In the genomic region with DNA sequence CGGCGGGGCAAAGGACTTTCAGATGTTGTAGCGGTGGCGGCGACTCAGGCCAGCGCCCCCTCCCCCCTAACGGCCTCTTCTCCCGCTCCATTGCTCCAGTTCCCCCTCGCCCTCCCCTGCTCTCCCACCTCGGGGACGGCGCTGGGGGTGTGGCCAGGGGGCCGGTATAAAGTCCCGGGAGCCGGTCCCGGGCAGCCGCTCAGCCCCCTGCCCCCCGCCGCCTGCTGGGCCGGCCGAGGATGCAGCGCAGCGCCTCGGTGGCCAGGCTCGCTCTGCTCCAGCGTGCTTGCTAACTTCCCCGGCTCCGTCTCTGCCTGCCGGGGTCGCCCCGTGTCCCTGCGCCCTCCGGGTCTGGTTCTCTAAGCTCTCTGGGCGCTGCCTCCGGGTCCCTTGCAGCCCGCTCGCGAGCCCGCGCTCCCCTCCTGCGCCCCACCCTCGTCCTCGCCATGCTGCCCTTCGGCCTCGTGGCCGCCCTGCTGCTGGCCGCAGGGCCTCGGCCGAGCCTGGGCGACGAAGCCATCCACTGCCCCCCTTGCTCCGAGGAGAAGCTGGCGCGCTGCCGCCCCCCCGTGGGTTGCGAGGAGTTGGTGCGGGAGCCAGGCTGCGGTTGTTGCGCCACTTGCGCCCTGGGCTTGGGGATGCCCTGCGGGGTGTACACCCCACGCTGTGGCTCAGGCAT, we compare ENCODE assay signal across 8 mouse cellular contexts. TPM values are rescaled to one million over a fixed set of nuclear protein-coding genes. Genes with fewer than 3 reads are reported as not detected.
A peak's percentile ranks its signal among the peaks of the same experiment; 100 is the strongest.
DNase-seq lines count a peak whose midpoint lies in the region; ATAC-seq and TF ChIP-seq lines count a peak whose summit lies in the region.

A gene (plus strand): TSS at position 194 of the 679 bp plus-strand sequence.

- peak within 1 kb of the TSS; percentile 89 for H3K9ac ChIP-seq in forebrain, embryonic 12.5 days
- H3K9ac ChIP-seq in heart, embryonic 15.5 days, result peak within 1 kb of the TSS; percentile 81
- peak within 1 kb of the TSS; percentile 86 for H3K9ac ChIP-seq in kidney, postnatal 0 days (ENCODE audit: low read depth, low read length)
- H3K9ac ChIP-seq in liver, postnatal 0 days (replicated peaks), result peak within 1 kb of the TSS; percentile 86
- H3K9ac ChIP-seq in neural tube, embryonic 12.5 days, result peak within 1 kb of the TSS; percentile 86

- peak within 1 kb of the TSS; percentile 89 for H3K27ac ChIP-seq in forebrain, embryonic 12.5 days
- H3K27ac ChIP-seq in heart, embryonic 15.5 days, result peak within 1 kb of the TSS; percentile 89
- H3K27ac ChIP-seq in kidney, postnatal 0 days, result peak within 1 kb of the TSS; percentile 95
- H3K27ac ChIP-seq in liver, postnatal 0 days (ENCODE audit: low read depth), result peak within 1 kb of the TSS; percentile 87
- peak within 1 kb of the TSS; percentile 72 for H3K27ac ChIP-seq in neural tube, embryonic 12.5 days

- peak; percentile 78 for ATAC-seq in forebrain, embryonic 12.5 days (ENCODE audit: low FRiP score)
- peak; percentile 78 for ATAC-seq in heart, embryonic 15.5 days (replicated peaks; ENCODE audit: insufficient number of reproducible peaks, insufficient read depth, low FRiP score, low read depth)
- ATAC-seq in kidney, postnatal 0 days (replicated peaks; ENCODE audit: low FRiP score, low read depth), result peak; percentile 74
- peak; percentile 39 for ATAC-seq in liver, postnatal 0 days
- ATAC-seq in neural tube, embryonic 12.5 days (ENCODE audit: low FRiP score, low read depth), result peak; percentile 65

- no peaks in the 10 kb centered on the region for H3K36me3 ChIP-seq in forebrain, embryonic 12.5 days (replicated peaks)
- H3K36me3 ChIP-seq in heart, embryonic 15.5 days, result no peaks in the 10 kb centered on the region
- H3K36me3 ChIP-seq in kidney, postnatal 0 days (ENCODE audit: insufficient read depth, low read length), result no peaks in the 10 kb centered on the region
- H3K36me3 ChIP-seq in liver, postnatal 0 days (replicated peaks; ENCODE audit: insufficient read depth, low read length), result 0 out of 2 replicates have a peak, but pooled peaks cover 2% of the 10 kb centered on the region
- H3K36me3 ChIP-seq in neural tube, embryonic 12.5 days, result no peaks in the 10 kb centered on the region

- no peaks in the 10 kb centered on the region for H3K9me3 ChIP-seq in forebrain, embryonic 12.5 days
- no peaks in the 10 kb centered on the region for H3K9me3 ChIP-seq in heart, embryonic 15.5 days (replicated peaks)
- H3K9me3 ChIP-seq in kidney, postnatal 0 days (replicated peaks; ENCODE audit: low read length), result no peaks in the 10 kb centered on the region
- H3K9me3 ChIP-seq in liver, postnatal 0 days (ENCODE audit: low read length), result no peaks in the 10 kb centered on the region
- no peaks in the 10 kb centered on the region for H3K9me3 ChIP-seq in neural tube, embryonic 12.5 days

- H3K4me1 ChIP-seq in forebrain, embryonic 12.5 days, result peaks cover 27% of the 10 kb centered on the region
- peaks cover 49% of the 10 kb centered on the region for H3K4me1 ChIP-seq in heart, embryonic 15.5 days (replicated peaks)
- peaks cover 35% of the 10 kb centered on the region for H3K4me1 ChIP-seq in kidney, postnatal 0 days (replicated peaks; ENCODE audit: insufficient read depth, low read length)
- H3K4me1 ChIP-seq in liver, postnatal 0 days (ENCODE audit: insufficient read depth), result peaks cover 19% of the 10 kb centered on the region
- peaks cover 36% of the 10 kb centered on the region for H3K4me1 ChIP-seq in neural tube, embryonic 12.5 days

- WGBS in forebrain, embryonic 12.5 days, result under 1% methylated on average over 63 of the region's 63 CpGs
- WGBS in heart, embryonic 15.5 days, result 1% methylated on average over 63 of the region's 63 CpGs
- WGBS in kidney, postnatal 0 days, result under 1% methylated on average over 60 of the region's 63 CpGs
- 2% methylated on average over 62 of the region's 63 CpGs for WGBS in liver, postnatal 0 days (ENCODE audit: insufficient replicate concordance)
- WGBS in neural tube, embryonic 12.5 days, result under 1% methylated on average over 63 of the region's 63 CpGs

- H3K4me2 ChIP-seq in forebrain, embryonic 12.5 days, result peak within 1 kb of the TSS; percentile 96
- peak within 1 kb of the TSS; percentile 90 for H3K4me2 ChIP-seq in heart, embryonic 15.5 days
- peak within 1 kb of the TSS; percentile 82 for H3K4me2 ChIP-seq in kidney, postnatal 0 days (ENCODE audit: low read length)
- peak within 1 kb of the TSS; percentile 89 for H3K4me2 ChIP-seq in liver, postnatal 0 days (ENCODE audit: low read depth, low read length)
- peak within 1 kb of the TSS; percentile 93 for H3K4me2 ChIP-seq in neural tube, embryonic 12.5 days (replicated peaks)

- peak; percentile 38 for TF ChIP-seq CTCF in kidney, postnatal 0 days (IDR thresholded peaks at IDR 0.05; ENCODE audit: low read depth)
- no peak for TF ChIP-seq CTCF in liver, postnatal 0 days (IDR thresholded peaks at IDR 0.05; ENCODE audit: low read depth)

- H3K27me3 ChIP-seq in forebrain, embryonic 12.5 days, result peaks cover 9% of the 10 kb centered on the region; the same call in 1 of the 2 replicates
- no peaks in the 10 kb centered on the region; the same call in 1 of the 2 replicates for H3K27me3 ChIP-seq in heart, embryonic 15.5 days
- H3K27me3 ChIP-seq in kidney, postnatal 0 days (ENCODE audit: insufficient read depth, low read length), result no peaks in the 10 kb centered on the region
- H3K27me3 ChIP-seq in liver, postnatal 0 days (ENCODE audit: insufficient read depth, low read length), result peaks cover 9% of the 10 kb centered on the region
- no peaks in the 10 kb centered on the region for H3K27me3 ChIP-seq in neural tube, embryonic 12.5 days (replicated peaks)

- DNase-seq in CD4-positive, CD25-positive, alpha-beta regulatory T cell, adult 2 months (ENCODE audit: low read depth, low spot score), result peak; percentile 52
- peak; percentile 22 to 66 for DNase-seq in adrenal gland, adult 18-20 months (ENCODE audit: low spot score in 2 of 2)
- DNase-seq in kidney, postnatal 0 days (ENCODE audit: low spot score), result peak; percentile 91
- DNase-seq in liver, postnatal 0 days, result peak; percentile 81
- peak; percentile 37 for DNase-seq in thymus, postnatal 25 days

- peak within 1 kb of the TSS; percentile 62 for H3K4me3 ChIP-seq in forebrain, embryonic 12.5 days (replicated peaks)
- H3K4me3 ChIP-seq in heart, embryonic 15.5 days, result peak within 1 kb of the TSS; percentile 63
- peak within 1 kb of the TSS; percentile 64 for H3K4me3 ChIP-seq in kidney, postnatal 0 days (replicated peaks; ENCODE audit: low read depth, low read length)
- peak within 1 kb of the TSS; percentile 75 for H3K4me3 ChIP-seq in liver, postnatal 0 days (ENCODE audit: low read depth, low read length)
- peak within 1 kb of the TSS; percentile 61 for H3K4me3 ChIP-seq in neural tube, embryonic 12.5 days

- TF ChIP-seq EP300 in liver, postnatal 0 days (IDR thresholded peaks at IDR 0.05; ENCODE audit: low read depth), result no peak

RNA-seq across cellular contexts. Expression of the gene that starts here (rescaled TPM):
- total RNA-seq in adrenal gland, adult 18-20 months (2021), result 100 to 1,000 TPM in 1 of 2 experiments, 10 to 100 TPM in 1; 74.6 to 150 TPM
- polyA plus RNA-seq in forebrain, embryonic 12.5 days (2016; fragmentation: Nextera tagmentation; extraction: Ambion mirVana), result 214 and 247 TPM in 2 replicates
- polyA plus RNA-seq in heart, embryonic 15.5 days (2015; fragmentation: Nextera tagmentation; extraction: Ambion mirVana), result 344 and 469 TPM in 2 replicates
- polyA plus RNA-seq in kidney, postnatal 0 days (2015; fragmentation: Nextera tagmentation; extraction: Ambion mirVana), result 584 and 616 TPM in 2 replicates
- 665 and 672 TPM in 2 replicates for polyA plus RNA-seq in liver, postnatal 0 days (2015; fragmentation: Nextera tagmentation; extraction: Ambion mirVana)
- polyA plus RNA-seq in neural tube, embryonic 12.5 days (2016; fragmentation: Nextera tagmentation; extraction: Ambion mirVana), result 327 and 330 TPM in 2 replicates

Comparison
In these comparisons a context has a peak if more than half of its experiments do, and no peak if none do; other contexts are left out.
1. Peak in every context shown above with its lines: DNase-seq, ATAC-seq, H3K4me3 ChIP-seq and H3K27ac ChIP-seq.
2. DNase-seq: peak in every context shown above with its lines; median percentile 91 in kidney, postnatal 0 days; 81 in liver, postnatal 0 days; 52 in CD4-positive, CD25-positive, alpha-beta regulatory T cell, adult 2 months; 44 in adrenal gland, adult 18-20 months; 37 in thymus, postnatal 25 days.